25 mouse cellular contexts compared by ENCODE assay signal in genomic region chr12:104672406-104672805, GRCm38 (mm10).
DNase-seq lines count a peak whose midpoint lies in the region.
"Had no signal": no experiment of that assay in that cellular context is flagged by ENCODE, and none has a peak within 500 bp of the region (broad histone marks: within the 10 kb centered on the region; RNA-seq: fewer than 3 reads in every experiment).

No protein-coding gene starts in this region.

- H3K36me3 ChIP-seq in embryonic facial prominence, embryonic 10.5 days (replicated peaks): no peaks in the 10 kb centered on the region
- H3K36me3 ChIP-seq: embryonic facial prominence, embryonic 12.5 days; forebrain, embryonic 10.5 days; forebrain, embryonic 15.5 days; hindbrain, embryonic 10.5 days; intestine, embryonic 15.5 days; liver, embryonic 12.5 days; midbrain, embryonic 10.5 days; neural tube, embryonic 12.5 days had no signal

- H3K27me3 ChIP-seq in embryonic facial prominence, embryonic 10.5 days (replicated peaks; ENCODE audit: low read depth, poor library complexity, severe bottlenecking): 0 out of 2 replicates have a peak, but pooled peaks cover 5% of the 10 kb centered on the region
- H3K27me3 ChIP-seq: embryonic facial prominence, embryonic 12.5 days; forebrain, embryonic 15.5 days; intestine, embryonic 15.5 days; liver, embryonic 12.5 days; neural tube, embryonic 12.5 days had no signal

- DNase-seq in gastrocnemius, adult 18-20 months (ENCODE audit: low spot score): peak; percentile 25
- DNase-seq in gastrocnemius, postnatal 14 days: no peak
- DNase-seq in heart, postnatal 10 days: peak; percentile 21 to 35
- no peak for DNase-seq in heart, adult 8-10 months (ENCODE audit: low spot score)
- peak; percentile 27 for DNase-seq in lung, postnatal 10 days
- DNase-seq in lung, postnatal 4 days: no peak
- DNase-seq in embryonic facial prominence, embryonic 10.5 days (ENCODE audit: low spot score): no peak
- DNase-seq in right cerebral cortex, adult 2 months (ENCODE audit: low spot score in 2 of 2): no peak
- DNase-seq: cerebellum, adult 8-10 months; cerebellum, postnatal 36 days; kidney, adult 2 months; liver, postnatal 0 days; right cerebral cortex, postnatal 14 days; thymus, postnatal 4 days had no signal

- no peaks in the 10 kb centered on the region for H3K9me3 ChIP-seq in embryonic facial prominence, embryonic 10.5 days
- H3K9me3 ChIP-seq: embryonic facial prominence, embryonic 12.5 days; forebrain, embryonic 10.5 days; forebrain, embryonic 15.5 days; hindbrain, embryonic 10.5 days; intestine, embryonic 15.5 days; liver, embryonic 12.5 days; midbrain, embryonic 10.5 days; neural tube, embryonic 12.5 days had no signal

- 0 out of 2 replicates have a peak overlapping the region, but pooled peaks have one; percentile 3 for H3K27ac ChIP-seq in embryonic facial prominence, embryonic 10.5 days (replicated peaks)
- H3K27ac ChIP-seq: embryonic facial prominence, embryonic 12.5 days; forebrain, embryonic 10.5 days; forebrain, embryonic 15.5 days; hindbrain, embryonic 10.5 days; hindbrain, postnatal 0 days; intestine, embryonic 15.5 days; left cerebral cortex, adult 2 months; liver, embryonic 12.5 days; midbrain, embryonic 10.5 days; neural tube, embryonic 12.5 days had no signal

- 70% methylated on average over 10 of the region's 10 CpGs for WGBS in embryonic facial prominence, embryonic 10.5 days

- intact Hi-C loops in gastrocnemius, postnatal 14 days (cut with DNase I; ENCODE audit: low total_unique reads): no loop called here
- intact Hi-C loops in heart, postnatal 10 days (cut with DNase I): no loop called here

- H3K4me1 ChIP-seq in embryonic facial prominence, embryonic 10.5 days: peaks cover 42% of the 10 kb centered on the region
- H3K4me1 ChIP-seq: forebrain, embryonic 15.5 days had no signal

- no peak overlapping the region for H3K4me3 ChIP-seq in embryonic facial prominence, embryonic 10.5 days
- H3K4me3 ChIP-seq: embryonic facial prominence, embryonic 12.5 days; forebrain, embryonic 10.5 days; forebrain, embryonic 15.5 days; hindbrain, embryonic 10.5 days; intestine, embryonic 15.5 days; left cerebral cortex, adult 2 months; liver, embryonic 12.5 days; midbrain, embryonic 10.5 days; myocyte; neural tube, embryonic 12.5 days had no signal

Comparison
In these comparisons a context has a peak if more than half of its experiments do, and no peak if none do; other contexts are left out.
1. DNase-seq: peak in gastrocnemius, adult 18-20 months (single experiment), heart, postnatal 10 days (2 of 2) and lung, postnatal 10 days (single experiment); none in gastrocnemius, postnatal 14 days (single experiment), heart, adult 8-10 months (single experiment), lung, postnatal 4 days (0 of 2), embryonic facial prominence, embryonic 10.5 days (single experiment) and right cerebral cortex, adult 2 months (0 of 2).